Mouse (Mus musculus): Measurements from ENCODE around the gene Lcor.

The Lcor gene

DNA sequence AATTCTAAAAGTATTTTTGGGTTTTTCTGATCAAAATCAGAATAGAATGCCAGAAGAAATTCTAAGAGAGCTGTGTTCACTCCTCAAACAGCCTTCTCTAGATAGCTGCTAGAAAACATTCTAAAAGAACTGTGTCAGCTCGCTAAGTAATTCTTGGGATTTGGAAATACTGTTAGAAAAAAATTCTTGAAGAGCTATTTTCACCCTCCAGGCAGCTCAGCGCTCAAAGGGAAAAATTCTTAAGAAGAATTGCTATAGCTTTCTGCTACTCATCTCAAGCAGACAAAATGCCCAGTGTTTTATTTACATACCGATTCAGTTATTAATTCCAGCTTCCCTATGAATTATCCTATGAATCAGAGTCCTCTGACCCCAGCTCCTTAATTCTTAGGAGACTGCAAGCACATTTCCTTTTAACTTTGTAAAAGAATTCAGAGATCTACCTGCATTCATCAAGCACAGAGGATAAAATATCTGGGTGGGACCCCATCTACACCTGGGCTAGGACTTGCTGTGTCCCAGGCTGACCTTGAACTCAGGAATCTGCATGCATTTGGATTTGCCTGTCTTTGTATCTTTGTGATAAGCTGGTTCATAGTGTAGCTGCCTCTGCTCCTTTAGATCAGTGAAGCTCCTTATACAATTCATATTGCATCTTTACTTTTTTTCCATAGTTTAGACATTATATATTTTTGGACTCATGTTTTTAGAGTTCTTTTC is 5.7 kb upstream of the Lcor start:
- DNase-seq (ENCODE audit: low spot score) = no peak

DNA sequence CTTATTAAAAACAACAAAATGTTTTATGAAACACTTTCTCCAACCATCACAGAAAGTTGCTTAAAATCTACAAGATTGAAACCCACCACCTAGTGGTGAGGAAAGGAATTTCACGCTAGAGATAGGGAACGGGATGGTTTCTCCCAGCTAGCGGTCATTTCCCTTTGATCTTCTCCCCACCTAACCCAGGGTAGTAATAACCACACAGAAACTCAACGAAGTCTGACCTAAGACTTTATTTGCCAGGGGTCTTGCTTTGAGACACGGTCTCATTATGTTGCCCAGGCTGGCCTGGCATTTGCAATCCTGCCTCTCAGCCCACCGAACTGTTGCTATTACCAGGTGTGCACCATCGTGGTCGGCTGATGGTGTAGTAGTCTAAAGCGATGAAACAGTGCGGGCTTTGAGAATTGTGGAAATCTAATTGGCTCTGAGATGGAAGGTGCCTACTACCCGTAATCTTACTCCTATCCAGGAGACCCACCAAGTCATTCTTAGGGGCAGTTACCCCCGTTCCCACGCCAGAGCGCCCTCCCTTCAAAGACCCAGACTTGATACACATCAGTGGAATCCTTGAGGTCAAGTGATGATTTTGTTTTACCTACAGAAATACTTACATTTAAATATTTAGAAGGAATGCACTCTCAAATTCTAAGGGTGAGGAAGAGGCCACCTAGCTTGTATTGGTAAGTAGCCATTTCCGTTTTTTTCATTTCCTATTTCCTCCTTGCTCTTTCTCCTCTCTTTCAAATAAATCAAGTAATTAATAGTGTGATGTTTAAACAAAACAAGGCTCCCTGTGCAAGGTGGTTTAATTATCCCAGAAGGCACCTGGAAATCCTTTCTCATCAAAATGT is 1.2 kb upstream of the Lcor start:
- DNase-seq (ENCODE audit: low spot score) = peak; percentile 12

DNA sequence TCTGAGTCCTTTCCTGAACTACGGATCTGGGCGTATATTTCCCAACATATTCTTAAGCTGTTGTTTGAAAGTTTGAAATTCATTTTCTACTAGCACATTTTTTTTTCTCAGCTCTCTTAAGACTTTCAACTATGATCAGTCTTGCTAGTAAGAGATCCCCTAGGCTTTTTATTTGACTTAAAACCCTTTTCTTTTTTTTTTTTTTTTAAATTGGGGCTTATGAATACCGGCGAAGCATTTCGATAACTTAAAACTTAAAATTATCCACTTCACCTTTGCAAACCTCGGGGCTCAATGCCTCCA is 599 bp upstream of the Lcor start:
- no peak for DNase-seq (ENCODE audit: low spot score)

DNA sequence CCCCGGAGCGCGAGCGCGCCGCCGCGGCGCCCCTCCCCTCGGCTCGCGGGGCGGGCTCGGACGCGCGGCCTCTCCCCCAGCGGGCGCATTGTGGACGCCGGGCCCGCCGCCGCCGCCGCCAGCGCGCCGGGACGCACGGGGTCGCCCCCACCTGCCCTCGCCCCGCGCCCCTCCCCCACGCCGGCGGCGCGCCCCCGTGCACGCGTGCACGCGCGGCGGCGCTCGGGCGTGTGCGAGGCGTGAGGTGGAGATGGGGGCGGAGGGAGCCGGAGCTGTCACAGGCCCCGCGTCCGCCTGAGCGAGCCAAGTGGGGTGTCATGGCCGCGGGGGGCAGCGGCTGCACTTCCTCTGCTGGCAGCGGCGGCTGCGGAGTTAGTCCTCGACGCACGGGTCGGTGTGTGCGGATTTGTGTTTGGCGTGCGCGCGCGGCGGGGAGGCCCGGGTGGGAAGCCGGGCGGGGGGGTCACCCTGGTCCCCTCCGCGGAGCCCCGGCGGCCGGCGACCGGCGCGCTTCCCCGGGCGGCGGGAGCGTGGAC is 540 bp downstream of the Lcor start:
- DNase-seq (ENCODE audit: low spot score) = peak; percentile 10

DNA sequence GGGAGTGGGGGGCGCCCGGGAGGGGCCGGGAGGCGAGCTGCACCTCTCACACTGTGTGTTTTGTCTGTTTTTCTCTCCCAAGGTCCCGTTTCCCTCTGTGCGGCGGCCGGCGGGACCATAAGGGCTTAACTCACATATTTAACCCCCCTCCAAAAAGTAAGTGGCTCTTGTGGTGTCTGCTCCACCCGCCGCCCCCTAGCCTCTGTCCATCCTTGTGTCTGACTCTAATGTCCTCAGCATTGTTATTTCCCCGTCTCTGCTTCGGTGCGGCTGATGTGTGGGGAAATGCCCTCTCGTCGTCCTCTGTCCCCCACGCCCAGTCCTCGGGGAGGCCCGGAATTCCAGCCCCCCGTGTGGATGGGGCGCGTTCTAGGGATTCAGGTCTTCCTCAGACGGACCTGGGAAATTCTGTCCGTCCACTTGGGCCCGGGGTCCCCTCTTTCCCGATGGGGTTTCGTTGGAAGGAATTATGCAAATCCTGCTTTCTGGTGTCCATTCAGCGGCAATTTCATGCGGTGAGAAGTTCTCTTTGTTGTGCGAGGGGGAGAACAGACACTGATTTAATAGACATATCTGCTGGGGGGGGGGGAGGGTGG is 1.1 kb downstream of the Lcor start:
- peak; percentile 14 for DNase-seq (ENCODE audit: low spot score)

DNA sequence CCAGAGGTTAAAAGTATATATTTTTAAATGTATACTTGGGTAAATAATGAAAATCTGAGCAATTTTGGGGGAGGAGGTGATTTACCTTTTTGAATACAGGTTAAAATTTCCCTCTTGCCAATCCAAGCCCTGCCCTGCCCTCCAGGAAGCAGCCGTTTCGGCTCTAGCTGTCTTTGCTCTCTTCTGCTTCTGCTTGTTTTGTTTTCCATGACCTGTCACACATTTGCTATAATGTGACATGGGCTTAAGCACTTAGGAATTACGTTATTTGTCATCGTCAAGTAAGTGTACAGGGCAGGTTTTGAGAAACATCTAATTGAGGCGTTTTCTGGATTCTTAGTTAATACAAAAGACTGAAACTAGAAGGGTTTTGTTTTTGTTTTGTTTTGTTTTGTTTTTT is 1.9 kb downstream of the Lcor start:
- DNase-seq (ENCODE audit: low spot score) = no peak

GRCm38 (mm10) chr19:41495382-41496032 is 13.1 kb downstream of the Lcor start:
- no peak for DNase-seq (ENCODE audit: low spot score)

GRCm38 (mm10) chr19:41496058-41496457 is 13.6 kb downstream of the Lcor start:
- no peak for DNase-seq (ENCODE audit: low spot score)

- no peak for DNase-seq (ENCODE audit: low spot score)
These were observed 25.4 kb downstream of the Lcor start for GRCm38 (mm10) chr19:41507872-41508271.

DNA sequence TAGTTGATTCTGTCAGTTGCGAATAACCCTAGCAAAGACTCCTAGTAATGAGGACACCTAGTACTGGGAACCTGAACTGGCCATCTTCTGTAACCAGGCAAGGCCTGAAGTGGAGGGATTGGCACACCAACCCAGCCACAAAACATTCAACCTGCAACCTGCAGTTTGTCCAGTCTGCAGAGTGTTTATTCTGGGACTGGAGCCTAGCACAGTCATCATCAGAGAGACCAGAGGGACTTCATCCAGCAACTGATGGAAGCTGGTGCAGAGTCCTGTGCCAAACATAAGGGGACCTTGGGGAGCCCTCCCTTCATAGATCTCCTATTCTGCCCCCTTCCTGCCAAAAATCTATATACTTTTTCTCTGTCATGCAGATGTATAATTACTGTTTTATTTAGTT is 32.4 kb downstream of the Lcor start:
- no peak for DNase-seq (ENCODE audit: low spot score)

DNA sequence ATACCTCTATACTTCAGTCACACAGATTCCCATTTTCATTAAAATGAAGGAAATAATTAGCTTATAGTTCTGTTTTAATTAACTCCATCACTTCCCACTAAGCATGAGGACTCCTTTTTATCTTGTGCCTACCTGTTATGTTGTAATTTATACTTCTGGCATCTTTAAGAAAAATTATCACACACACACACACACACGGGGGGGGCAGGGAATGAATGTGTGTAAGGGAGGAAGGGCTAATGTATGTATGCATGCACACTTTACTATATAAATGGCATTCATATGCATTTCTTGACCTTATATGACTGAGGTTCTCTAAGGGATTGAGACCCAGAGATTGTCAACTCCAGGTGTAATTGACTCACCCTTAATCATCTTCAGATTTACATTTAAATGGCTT is 33.1 kb downstream of the Lcor start:
- no peak for DNase-seq (ENCODE audit: low spot score)

DNA sequence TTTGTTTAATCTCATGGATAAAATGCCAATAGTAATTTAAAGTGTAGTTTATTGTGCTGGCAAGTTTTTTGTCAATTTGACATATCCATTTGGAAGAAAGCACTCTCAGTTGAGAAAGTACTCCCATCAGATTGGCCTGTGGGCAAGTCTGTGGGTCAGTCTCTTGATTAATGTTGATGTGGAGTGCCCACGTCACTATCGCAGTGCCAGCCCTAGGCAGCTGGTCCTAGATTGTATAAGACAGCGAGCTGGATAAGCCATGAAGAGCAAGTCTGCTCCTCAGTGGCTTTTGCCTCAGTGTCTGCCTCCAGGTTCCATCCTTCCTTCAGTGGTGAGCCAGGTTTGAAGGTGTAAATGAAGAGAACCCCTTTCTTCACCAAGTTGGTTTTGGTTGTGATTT is 34.6 kb downstream of the Lcor start:
- DNase-seq (ENCODE audit: low spot score) = no peak

- DNase-seq (ENCODE audit: low spot score) = no peak
These were observed 36.7 kb downstream of the Lcor start for GRCm38 (mm10) chr19:41519121-41519520.

DNA sequence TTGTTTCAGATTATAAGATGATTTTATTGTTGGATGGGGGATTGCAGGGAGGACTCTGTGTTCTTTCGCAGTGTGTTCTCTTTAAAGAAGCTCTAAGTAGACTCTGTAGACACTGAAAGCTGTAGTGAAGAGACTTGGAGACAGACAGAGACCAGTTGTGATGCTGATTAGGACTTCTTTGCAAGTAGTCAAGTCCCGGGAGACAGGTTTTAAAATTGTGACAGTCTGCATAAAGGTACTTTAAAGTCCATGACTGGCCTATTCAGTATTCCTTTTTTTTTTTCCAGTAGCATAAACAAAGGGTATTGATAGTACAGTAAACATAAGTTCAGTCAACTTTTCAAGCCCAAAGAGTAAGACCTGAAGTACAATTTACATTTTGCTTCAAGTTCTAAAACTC is 39.8 kb downstream of the Lcor start:
- no peak for DNase-seq (ENCODE audit: low spot score)

DNA sequence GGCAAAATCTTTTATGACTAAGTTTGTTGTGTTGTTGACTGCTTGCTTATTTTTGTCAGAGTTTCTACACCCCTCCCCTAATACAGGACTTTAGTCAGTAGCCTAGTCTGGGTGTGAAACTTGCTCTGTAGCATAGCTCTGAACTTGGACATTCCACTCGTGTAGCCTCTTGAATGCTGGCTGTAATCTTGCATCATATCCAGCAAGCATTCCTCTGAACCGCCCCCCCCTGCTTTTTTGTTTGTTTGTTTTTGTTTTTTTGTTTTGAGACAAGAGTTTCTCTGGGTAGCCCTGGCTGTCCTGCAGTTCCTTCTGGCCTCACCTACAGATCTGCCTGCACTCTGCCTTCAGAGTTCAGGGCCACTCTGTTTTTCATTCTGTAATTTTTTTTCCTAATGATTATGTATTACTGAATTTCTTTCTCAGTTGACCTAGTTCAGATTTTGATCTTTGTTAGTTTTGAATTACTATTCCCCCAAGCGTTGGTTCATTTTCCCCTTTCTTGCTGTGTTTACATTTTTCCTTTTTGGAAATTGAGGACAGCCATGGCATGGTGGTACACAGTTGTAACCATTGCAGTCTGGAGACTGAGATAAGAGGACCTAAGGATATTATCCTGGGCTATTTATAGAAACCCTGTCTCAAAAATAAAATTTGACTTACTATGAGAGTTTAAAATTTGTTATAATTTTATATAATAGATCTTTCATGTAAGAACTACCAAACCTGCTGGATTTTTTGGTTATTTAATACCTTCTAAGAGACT is 41.5 kb downstream of the Lcor start:
- no peak for DNase-seq (ENCODE audit: low spot score)

GRCm38 (mm10) chr19:41529169-41529568 is 46.7 kb downstream of the Lcor start:
- DNase-seq (ENCODE audit: low spot score) = no peak

- DNase-seq (ENCODE audit: low spot score) = no peak
These were observed 51.6 kb downstream of the Lcor start for GRCm38 (mm10) chr19:41534021-41534420.

- DNase-seq (ENCODE audit: low spot score) = no peak
These were observed 74.5 kb downstream of the Lcor start for GRCm38 (mm10) chr19:41556981-41557380.

GRCm38 (mm10) chr19:41557491-41557890 is 75.1 kb downstream of the Lcor start:
- DNase-seq (ENCODE audit: low spot score) = no peak

GRCm38 (mm10) chr19:41558891-41559486 is 76.6 kb downstream of the Lcor start:
- no peak for DNase-seq (ENCODE audit: low spot score)

DNA sequence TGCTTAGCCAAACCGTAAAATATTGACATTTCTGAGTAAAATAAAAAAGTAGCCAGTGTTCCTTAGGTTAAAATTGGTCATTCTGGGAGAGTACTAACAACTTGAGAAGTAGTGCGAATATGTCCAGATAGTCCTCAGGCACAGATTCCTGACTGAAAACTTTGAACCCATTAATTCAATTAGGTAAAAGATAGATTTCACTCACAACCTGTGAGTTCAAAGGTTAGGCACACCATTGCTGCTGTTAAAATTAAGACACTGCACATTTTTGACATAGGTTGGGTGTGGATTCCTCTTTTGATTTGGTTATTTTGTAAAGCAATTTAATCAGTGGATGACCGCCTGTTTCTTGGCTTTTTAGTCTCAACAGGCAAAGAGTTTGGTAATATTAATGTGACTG is 78.4 kb downstream of the Lcor start:
- DNase-seq (ENCODE audit: low spot score) = no peak
